Mouse (Mus musculus) bone marrow, adult 2 months (tissue): ENCODE results near the gene Scp2.

Experiments used
- CTCF ChIP-seq: fragments of 200-500 bp; IDR thresholded peaks from 2 replicates; pipeline ENCODE4 v1.5.1; 2011; ENCODE audit warnings: low read length, control low read depth; ENCODE audit not compliant: control insufficient read depth, insufficient read depth
- POLR2A ChIP-seq: fragments of 200-500 bp; IDR thresholded peaks from 2 replicates; pipeline ENCODE4 v1.6.1; 2011; ENCODE audit warnings: low read depth, mild to moderate bottlenecking, control low read depth, low read length, borderline replicate concordance; ENCODE audit not compliant: control insufficient read depth

DNA sequence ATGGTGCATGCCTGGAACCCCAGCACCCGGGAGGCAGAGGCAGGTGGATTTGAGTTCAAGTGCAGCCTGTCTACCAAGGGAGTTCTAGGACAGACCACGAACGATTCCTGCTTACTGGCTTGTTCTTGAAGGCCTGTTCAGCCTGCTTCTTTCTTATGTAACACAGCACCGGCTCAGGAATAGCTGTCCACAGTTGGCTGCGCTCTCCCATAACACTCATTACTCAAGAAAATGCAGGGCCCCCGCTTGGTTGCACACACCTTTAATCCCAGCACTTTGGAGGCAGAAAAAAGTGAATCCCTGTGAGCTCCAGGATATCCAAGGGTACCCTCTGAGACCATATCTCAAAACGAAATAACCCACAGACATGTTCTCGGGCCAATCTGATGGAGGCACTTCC, 17.1 kb upstream of the Scp2 start:
- no peak for TF ChIP-seq CTCF
- no peak for TF ChIP-seq POLR2A
